Mouse (Mus musculus) MEL (cell line): ENCODE results near the gene Osmr.

Source experiments
- CTCF ChIP-seq, 3 experiments: IDR thresholded peaks in 2 of 3; conservative IDR thresholded peaks in 1 of 3; 2 replicates each; pipeline ENCODE4 v1.5.1; 2011 to 2012; ENCODE audit warnings: low read length in 3 of 3, low read depth in 2 of 3, mild to moderate bottlenecking in 2 of 3, improper control_type of control experiment in 1 of 3, inconsistent platforms in 1 of 3, mixed read lengths in 1 of 3, moderate library complexity in 1 of 3; ENCODE audit not compliant: control insufficient read depth in 1 of 3, insufficient read depth in 1 of 3, poor library complexity in 1 of 3, severe bottlenecking in 1 of 3
- EP300 ChIP-seq, 2 experiments: IDR thresholded peaks; 2 replicates each; pipeline ENCODE4 v1.6.1; 2011; ENCODE audit warnings: improper control_type of control experiment in 2 of 2, low read length in 2 of 2, low read depth in 1 of 2, mild to moderate bottlenecking in 1 of 2
- GATA1 ChIP-seq: IDR thresholded peaks from 2 replicates; pipeline ENCODE4 v1.6.1; 2011; ENCODE audit warnings: low read depth, low read length, improper control_type of control experiment
- MEF2A ChIP-seq: IDR thresholded peaks from 2 replicates; pipeline ENCODE4 v1.6.1; 2014; ENCODE audit warnings: low read depth, mild to moderate bottlenecking, inconsistent platforms, low read length, improper control_type of control experiment; ENCODE audit not compliant: poor library complexity, insufficient replicate concordance, severe bottlenecking; ENCODE audit errors: extremely low read depth
- POLR2A ChIP-seq, 2 experiments: IDR thresholded peaks; 2 replicates each; pipeline ENCODE4 v1.6.1; 2011 to 2012; ENCODE audit warnings: low read length in 2 of 2, mild to moderate bottlenecking in 2 of 2, control low read depth in 1 of 2, improper control_type of control experiment in 1 of 2, low read depth in 1 of 2, moderate library complexity in 1 of 2; ENCODE audit not compliant: control insufficient read depth in 1 of 2, insufficient read depth in 1 of 2, poor library complexity in 1 of 2
- POLR2AphosphoS2 ChIP-seq: IDR thresholded peaks from 2 replicates; pipeline ENCODE4 v1.6.1; 2011; ENCODE audit warnings: low read length, improper control_type of control experiment
- RAD21 ChIP-seq: IDR thresholded peaks from 2 replicates; pipeline ENCODE4 v1.6.1; 2011; ENCODE audit warnings: mild to moderate bottlenecking, low read depth, low read length, improper control_type of control experiment
- TCF12 ChIP-seq: IDR thresholded peaks from 2 replicates; pipeline ENCODE4 v1.6.1; 2014; ENCODE audit warnings: low read depth, mild to moderate bottlenecking, inconsistent platforms, low read length, improper control_type of control experiment, moderate library complexity
- ZMIZ1 ChIP-seq: IDR thresholded peaks from 2 replicates; pipeline ENCODE4 v1.6.1; 2012; ENCODE audit warnings: low read depth, mild to moderate bottlenecking, inconsistent platforms, low read length, improper control_type of control experiment, moderate library complexity

DNA sequence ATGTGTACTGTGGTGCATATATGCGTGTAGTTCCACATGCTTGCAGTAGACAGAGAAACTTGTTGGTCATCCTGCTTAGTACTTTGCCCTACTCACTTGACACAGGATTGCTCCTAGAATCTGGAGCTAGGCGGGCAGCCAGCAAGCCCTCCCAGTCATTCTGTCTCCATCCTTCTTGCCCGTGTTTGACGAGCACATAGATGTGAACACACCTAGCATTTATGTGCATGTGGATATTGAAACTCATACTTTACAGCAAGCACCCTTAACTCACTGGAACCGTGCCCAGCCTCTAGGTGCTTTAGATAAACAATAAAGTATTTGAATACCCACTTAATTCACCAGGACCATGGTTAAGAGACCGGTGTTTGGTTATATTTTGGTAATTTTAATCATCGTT lies 84.8 kb downstream of the Osmr start:
- TF ChIP-seq CTCF (IDR thresholded peaks at IDR 0.05 in 2 of 3, conservative IDR thresholded peaks at IDR 0.05 in 1 of 3; ENCODE audit: control insufficient read depth in 1 of 3, insufficient read depth in 1 of 3, low read depth in 2 of 3, low read length in 3 of 3, poor library complexity in 1 of 3, severe bottlenecking in 1 of 3) = no peak
- TF ChIP-seq RAD21 = no peak
- TF ChIP-seq POLR2A (IDR thresholded peaks at IDR 0.05; ENCODE audit: control insufficient read depth in 1 of 2, insufficient read depth in 1 of 2, low read depth in 1 of 2, low read length in 2 of 2, poor library complexity in 1 of 2) = no peak
- no peak for TF ChIP-seq GATA1
- no peak for TF ChIP-seq EP300 (IDR thresholded peaks at IDR 0.05; ENCODE audit: low read depth in 1 of 2, low read length in 2 of 2)
- no peak for TF ChIP-seq MEF2A
- TF ChIP-seq POLR2AphosphoS2 = no peak
- TF ChIP-seq TCF12 = no peak
- no peak for TF ChIP-seq ZMIZ1
